Mouse (Mus musculus): Measurements from ENCODE around the gene Egfl8.

Egfl8 gene

DNA sequence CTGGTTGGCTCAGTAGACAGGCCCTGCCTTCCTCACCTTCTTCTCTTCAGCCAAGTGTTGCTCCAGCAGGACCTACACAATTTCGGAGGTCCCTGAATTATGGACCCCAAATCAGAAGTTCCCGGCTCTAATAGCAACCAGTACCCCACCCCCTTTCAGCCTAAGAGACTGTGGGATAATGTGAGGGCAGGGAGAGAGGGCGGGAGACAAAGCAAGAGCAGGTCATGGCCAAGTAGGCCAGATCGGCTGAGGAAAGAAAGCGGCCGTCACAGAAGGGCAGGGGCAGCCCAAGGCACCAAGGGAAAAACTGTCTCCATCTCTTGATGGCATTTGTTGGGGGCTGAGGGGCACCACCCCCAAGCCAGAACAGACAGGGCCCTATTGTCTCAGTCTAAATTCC, at the start of gene Egfl8:
Gene Egfl8, minus strand, starts transcription at position 101 of the 400 bp plus-strand sequence.
- DNase-seq: no peak

DNA sequence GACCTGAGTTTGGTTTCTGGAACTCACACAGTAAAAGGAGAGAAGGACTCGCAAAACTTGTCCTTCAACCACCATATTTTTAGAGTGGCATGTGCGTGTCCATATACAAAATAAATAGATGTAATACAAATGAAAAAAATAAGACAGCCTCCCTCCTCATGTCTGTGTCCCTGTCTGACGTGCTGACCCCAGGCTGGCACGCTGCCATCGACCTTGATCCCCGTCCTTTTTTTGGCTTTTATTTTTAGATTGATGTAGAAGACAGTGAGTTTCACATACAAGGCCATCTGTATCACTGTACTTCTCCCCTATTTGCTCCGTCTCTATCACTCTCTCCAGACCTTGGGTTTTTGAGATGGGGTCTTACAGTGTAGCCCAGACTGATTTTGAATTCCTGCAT, 48.7 kb upstream of the Egfl8 start:
- no peak for DNase-seq

DNA sequence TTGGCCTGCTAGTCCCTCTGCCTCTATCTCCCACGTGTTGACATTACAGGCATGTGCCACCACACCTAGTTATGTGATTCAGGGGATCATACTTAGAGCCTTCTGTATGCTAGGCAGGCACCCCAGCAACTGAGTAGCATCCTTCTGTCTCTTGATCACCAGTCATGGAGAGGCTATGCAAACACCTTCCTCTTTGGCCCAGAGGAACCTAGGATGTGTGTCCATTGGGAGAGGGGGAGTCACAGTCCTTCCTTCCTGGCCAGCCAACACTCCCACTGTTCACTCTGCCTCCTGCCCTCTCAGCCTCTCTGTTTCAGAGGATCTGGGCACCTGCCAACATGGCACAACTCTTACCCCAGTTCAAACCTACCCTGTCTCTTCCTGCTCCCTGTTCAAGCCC, 47.8 kb upstream of the Egfl8 start:
- no peak for DNase-seq

DNA sequence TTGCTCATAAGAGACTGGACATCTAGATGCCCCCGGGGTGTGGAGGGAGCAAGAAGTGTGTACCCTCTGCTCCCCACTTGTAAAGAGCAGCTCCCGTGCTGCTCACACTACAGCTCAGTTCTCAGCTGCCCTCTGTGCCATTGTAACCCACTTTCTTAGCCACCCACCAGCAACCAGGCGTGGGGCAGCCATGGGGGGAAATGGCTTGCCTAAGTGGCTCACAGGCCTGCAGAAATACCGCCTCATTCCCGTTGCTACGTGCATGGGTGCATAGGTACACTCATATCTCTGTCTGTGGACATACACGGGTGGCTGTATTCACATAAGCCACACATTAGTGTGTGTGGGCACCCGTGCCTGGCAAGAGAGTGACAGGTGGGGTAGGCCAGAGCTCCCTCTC, 47.2 kb upstream of the Egfl8 start:
- DNase-seq: no peak

DNA sequence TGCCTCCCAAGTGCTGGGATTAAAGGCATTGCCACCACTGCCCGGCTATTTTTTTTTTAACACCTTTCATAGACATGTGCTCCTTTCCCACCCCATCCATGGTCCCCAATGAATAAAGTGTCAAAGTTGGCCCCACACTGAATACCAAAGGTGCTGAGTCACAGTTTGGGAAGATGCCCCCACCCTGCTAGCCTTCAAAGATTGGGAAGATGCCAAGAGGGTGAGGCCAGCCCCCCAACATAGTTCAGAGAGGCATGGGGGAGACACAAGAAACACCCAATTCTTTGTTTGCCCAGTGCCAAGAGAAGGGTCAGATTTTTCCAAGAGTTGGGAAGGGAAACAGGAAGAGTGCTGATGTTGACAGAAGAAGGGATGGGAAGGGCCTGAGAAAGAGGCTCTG, 46.7 kb upstream of the Egfl8 start:
- DNase-seq: no peak

DNA sequence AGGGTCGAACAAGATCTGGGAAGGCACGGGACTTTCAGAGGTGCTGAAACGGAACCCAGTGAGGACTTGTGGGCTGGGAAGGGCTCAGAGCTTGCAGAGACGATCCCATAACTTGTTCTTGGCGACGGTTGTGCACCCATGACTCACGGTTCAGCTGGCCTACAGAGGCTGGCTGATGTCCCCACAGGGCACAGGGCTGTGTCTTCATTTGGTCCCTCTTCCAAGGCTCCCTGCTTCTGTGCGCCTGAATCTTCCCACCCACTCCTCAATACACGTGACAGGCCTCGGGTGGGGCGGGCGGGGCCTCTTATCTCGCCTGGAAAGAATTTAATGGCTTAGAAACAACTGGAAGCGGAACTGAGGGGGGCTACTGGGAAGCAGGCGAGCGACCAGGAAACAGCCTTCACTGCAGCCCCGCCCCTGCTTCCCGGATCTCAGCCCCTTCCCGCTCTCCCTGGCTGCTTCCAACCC, 45.4 kb upstream of the Egfl8 start:
- peak; percentile 70 for DNase-seq

DNA sequence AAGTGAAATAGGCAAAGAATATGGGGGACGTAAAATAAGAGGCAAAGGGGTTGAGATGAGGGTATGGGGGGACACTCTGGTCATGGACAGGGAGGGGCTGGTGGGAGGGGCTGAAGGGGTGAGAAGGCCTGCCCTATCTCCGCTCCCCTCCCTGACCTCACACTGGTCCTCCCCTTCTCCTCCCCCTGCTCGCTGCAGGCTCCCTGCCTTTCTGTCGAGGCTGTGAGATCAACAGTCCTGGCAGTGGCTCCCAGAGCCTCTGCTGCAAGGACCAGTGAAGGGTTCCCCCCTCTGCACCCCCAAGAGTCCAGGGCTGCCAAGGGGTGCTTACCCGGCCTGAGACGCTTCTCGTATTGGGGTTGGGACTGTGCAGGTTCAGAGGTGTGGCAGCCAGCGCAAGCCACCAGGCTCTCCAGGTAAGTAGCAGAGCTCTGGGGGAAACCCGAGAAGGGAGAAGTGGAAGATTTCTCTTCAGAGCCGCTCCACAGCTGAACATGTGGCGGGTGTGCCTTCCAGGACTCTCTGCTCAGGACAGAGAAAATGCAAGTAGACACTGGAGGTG, 44.6 kb upstream of the Egfl8 start:
- no peak for DNase-seq

DNA sequence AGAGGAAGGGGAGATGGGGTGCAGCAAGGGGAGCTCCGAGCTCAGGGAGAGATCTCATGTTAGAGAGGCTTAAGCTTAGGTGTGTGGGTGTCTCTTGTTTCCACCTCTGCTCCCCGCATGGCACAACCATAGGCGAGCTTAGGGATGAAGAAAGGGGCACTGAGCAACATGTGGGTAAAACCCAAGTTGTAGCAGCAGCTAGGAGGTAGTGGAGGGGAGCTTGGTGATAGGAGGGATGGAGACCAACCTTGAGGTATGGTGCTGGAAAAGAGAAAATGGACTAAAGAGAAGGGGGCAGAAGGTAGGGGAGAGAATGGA, 44.1 kb upstream of the Egfl8 start:
- no peak for DNase-seq

DNA sequence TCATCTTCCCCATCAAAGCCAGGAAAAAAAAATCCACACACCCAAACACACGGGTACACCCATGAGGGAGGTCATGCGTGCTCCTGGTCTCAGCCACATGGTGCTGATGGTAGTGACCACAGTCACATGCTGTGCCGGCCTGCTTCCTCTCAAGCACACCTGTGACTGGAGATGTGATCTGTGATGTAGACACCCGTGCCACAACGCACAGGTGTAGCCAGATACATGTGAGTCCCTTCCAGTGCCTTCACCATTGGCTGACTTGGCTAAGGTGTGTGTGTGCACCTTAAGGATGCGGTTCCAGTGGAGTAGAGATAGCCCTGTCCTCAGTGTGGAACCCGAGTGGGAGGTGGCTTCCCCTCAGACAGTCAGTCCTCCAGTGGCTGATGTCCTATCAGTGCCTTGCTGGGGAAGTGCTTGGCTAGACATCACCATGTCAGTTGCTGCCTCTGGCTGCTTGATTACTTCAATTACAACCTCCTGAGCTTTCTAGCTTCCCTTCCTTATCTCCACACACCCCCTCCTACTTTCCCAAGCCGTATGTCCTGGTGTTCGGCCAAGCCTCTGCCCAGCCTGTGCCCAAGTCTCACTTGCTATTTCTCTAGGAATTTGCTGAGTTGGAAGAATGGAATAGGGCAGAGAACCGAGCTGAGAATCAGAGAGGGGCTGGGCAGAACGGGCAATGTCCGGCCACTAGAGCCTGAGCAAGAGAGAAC, 43.6 kb upstream of the Egfl8 start:
- DNase-seq: no peak

DNA sequence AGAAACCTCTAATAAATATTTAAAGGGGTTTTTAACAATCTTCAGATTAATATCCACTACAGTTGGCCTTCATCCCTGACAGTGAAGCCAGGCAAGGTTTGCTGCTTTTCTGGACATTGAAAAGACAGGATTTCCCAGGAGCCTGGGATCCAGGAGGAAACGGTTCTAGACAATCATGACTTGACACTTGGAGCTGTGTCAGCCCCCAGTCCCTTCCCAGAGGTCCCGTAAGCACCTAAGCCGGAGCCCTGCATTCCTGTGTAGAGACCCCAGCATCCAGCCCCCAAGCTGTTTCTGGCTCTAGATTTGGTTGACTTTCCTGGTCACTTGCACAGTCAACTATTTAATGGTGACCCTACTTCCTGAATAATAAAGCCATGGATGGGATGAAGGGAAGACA, 42.8 kb upstream of the Egfl8 start:
- no peak for DNase-seq

DNA sequence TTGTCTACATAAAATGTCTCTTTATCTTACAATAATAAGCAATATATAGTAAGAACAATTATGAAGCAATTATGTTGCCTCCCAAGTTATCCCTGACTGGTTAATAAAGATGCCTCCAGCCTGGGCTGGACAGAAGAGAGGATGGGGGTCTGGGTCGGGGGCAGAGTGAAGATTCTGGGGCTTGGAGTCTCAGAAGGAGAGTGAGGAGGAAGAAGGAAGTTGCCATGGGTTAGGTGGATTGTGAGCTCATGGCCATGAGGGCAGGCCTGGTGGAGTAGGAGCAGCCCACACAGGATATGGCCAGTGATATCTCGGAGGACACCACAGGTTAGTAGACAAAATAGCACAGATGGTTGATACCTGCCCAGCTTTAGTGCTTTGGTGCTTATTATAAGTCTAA, 42.4 kb upstream of the Egfl8 start:
- DNase-seq: no peak

DNA sequence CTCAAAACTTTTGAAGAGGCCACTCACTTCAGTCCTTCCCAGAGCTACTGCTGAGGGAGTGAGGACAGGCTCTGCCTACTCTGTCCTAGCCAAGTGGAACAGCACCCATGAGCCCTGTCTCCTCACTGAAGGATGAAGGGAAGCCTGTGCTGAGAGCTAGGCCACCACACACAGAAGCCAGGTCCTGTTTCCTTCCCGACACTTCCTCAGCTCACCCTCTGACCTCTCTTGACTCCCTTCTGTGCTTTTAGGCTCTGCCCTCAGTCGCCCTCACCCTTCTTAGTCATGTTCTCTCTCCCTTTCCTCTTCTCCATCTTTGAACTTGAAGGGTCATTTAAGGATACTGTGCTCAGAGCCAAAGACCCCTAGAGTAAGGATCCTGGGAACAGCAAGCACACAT, 41.5 kb upstream of the Egfl8 start:
- no peak for DNase-seq

DNA sequence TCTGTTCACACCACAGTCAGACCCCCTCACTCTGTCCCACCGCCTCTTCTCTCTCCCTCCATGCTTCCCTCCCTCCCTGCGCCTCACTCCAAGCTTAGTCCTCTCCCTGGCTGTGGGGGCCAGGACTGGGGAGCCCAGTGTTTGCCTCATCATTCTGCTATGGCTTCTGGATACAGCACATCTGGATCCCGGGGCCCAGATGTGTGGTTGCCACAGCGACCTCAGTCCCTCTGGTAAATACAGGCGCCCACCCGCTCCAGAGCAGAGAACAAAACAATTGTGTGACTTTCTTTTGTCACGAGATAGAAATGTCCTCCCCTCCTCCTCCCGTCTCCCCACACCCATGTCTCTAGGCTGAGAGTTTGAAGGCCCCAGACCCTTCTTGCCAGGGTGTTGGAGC, 40.9 kb upstream of the Egfl8 start:
- DNase-seq: no peak

DNA sequence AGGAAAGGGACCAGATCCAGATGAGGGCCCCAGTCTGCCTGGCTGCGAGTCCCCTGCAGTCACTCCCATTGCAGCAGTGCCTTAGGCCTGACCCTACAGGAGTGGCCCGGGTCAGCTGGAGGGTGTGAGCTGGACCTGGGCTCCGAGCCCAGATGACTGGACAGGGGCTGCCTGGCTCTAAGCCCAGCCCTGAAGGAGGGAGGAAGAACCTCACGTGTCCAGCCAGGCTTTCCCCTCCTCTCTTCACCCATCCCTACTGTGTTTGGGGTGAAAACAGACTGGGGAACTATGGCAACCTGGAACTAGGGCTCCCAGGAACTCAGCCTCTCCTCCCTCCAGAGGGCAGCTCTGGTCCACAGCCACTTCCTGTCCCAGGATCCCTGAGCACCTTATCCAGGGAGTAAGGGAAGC, 39.8 kb upstream of the Egfl8 start:
- DNase-seq: peak; percentile 91

DNA sequence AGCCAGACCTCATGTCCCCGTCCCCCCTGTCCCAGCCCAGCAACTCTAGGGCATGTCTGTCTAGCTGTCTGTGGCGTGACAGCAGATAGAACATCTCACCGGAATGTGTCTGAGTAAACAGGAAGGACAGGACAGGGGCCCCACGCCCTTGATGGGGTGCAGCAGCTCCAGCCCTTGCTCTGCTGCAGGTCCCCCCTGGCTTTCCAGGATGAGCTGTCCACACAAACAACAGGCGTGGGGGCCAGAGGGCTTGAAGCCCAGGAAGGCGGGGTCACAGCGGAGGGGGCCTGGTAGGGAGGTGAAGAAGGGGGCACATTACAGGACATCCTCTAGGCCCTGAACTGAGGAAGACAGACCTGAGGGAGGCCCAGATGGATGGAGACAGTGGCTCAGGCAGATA, 39.4 kb upstream of the Egfl8 start:
- peak; percentile 72 for DNase-seq

DNA sequence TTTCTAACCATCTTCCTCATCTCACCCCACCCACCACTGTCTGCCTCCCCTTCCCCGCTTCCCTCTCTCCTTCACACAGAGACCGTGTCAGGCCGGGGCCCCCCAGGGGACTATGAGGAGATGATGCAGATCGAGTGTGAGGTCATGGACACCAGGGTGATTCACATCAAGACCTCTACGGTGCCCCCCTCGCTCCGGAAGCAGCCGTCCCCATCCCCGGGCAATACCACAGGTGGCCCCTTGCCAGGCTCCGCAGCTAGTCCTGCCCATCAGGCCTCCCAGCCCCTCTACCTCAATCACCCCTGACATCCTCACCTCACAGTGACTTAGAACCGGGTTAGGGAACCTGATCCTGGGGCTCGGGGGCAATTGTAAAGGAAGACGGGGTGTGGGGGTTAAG, 38.6 kb upstream of the Egfl8 start:
- no peak for DNase-seq

DNA sequence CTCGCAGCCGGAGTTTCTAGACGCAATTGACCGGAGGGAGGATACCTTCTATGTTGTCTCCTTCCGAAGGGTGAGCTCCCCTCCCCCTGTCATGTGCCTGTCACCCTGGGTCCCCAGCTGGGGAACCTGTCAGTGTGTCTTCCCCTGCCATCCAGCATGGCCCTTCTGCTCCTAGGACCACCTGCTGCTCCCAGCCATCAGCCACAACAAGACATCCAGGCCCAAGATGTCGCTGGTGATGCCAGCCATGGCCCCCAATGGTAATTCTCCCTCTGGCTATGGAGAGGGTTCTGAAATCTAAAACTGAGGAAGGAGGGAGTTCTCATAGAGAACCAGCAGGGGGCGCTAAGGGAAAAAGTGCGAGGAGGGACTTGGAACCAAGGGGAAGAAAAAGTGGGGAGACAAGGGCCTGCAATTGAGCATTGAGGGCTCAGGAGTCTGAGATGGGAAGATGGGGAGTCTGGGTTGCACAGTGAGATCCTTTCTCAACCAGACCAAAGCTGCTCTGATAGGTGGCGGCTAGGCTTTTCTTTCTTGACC, 38.0 kb upstream of the Egfl8 start:
- DNase-seq: peak; percentile 85

DNA sequence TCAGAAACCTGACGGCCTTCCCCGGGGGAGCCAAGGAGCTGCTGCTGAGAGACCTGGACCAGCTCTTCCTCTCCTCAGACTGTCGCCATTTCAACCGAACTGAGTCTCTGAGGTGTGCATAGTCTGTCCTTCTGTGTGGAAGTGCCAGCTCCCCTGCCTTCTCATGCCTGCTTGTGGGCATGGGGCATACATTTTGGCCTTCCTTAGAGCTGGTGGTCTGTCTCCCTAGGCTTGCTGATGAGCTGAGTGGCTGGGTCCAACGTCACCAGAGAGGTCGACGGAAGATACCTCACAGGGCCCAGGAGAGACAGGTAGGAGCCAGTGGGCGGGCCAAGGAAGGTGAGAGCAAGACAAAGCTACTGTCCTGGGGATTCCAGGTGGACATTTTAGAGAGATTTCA, 37.2 kb upstream of the Egfl8 start:
- no peak for DNase-seq

DNA sequence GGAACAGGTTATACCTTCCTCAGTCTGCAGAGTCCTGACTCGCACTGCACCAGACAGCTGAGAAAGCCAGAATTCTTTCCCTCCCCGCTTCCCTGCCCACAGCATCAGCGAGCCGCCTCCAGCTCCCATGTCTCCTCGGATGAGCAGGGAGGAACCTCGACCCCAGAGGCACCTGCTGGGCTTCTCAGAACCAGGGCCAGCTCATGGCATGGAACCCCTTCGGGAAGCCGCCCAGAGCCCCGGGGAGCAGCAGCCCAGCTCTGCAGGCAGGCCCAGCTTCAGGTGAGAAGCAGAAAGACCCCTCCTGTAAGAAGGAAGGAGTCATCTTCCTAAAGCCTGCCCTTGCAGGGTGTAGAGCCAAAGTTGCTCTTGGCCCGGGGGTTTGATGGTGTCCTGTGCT, 36.8 kb upstream of the Egfl8 start:
- no peak for DNase-seq

DNA sequence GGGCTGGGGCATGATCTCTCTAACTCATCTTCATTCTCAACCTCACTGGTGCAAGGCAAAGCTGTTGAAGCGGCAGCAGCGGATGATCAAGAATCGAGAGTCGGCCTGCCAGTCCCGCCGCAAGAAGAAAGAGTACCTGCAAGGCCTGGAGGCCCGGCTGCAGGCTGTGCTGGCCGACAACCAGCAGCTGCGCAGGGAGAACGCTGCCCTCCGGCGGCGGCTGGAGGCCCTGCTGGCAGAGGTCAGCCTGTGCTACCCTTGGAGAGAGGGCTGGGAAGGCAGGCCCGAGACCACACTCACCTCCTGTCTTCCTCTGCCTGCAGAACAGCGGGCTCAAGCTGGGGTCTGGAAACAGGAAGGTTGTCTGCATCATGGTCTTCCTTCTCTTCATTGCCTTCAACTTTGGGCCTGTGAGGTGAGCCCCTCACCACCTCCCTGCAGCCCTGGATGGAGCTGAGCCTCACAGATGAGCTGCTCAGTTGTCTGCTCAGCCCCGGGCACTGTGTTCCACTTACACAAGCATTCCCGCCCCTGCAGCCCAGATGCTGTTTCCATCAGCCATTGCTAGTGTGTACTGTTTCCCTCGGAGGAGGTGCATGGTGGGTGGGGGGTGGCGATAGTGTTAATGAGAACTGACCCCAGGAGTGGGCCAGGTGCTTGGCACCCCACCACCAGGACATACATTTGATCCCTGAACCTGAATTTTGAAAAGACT, 35.9 kb upstream of the Egfl8 start:
- no peak for DNase-seq

DNA sequence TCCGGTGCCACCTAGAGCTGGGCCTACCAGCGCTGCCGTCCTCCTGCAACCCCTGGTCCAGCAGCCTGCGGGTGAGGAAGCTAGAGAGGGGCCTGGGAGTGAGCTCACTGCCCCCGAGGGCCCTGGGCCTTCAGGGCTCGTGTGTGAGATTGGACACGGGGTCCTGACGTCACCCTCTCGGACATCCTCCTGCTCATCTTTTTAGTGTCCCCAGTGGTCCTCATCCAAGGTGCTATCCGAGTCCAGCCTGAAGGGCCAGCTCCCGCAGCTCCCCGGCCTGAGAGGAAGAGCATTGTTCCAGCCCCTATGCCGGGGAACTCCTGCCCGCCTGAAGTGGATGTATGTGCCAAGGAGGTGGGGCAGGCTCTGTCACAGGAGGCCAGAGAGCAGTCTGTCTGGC, 35.0 kb upstream of the Egfl8 start:
- no peak for DNase-seq

DNA sequence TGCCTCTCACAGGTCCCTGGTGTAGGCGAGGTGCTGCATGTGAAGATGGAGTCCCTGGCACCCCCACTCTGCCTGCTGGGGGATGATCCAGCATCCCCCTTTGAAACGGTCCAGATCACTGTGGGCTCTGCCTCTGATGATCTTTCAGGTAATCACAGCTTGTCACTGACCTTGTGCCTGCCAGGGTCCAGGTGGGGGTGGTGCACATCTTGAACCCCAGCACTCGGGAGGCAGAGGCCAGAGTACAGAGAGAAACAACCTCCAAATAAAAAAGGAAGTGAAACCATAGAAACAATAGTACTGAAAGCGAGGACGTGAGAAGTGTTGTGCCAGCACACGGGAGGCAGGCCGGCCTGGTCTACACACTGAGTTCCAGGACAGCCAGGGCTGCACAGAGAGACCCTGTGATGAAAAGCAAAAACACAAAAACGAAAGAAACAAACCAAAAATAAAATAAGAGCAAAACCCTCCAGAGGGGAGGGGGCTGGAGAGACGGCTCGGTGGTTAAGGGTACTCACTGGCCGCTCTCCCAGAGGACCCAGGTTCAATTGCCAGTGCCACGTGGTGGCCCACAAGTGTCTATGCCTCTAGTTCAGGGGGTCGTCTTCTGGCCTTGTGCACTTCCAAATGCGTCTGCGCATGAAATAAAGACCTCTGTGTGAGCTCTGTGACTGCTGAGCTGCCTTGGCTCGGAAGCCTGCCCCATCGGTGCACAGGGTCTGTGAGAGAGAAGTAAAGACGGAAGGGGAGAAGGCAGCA, 33.5 kb upstream of the Egfl8 start:
- no peak for DNase-seq

DNA sequence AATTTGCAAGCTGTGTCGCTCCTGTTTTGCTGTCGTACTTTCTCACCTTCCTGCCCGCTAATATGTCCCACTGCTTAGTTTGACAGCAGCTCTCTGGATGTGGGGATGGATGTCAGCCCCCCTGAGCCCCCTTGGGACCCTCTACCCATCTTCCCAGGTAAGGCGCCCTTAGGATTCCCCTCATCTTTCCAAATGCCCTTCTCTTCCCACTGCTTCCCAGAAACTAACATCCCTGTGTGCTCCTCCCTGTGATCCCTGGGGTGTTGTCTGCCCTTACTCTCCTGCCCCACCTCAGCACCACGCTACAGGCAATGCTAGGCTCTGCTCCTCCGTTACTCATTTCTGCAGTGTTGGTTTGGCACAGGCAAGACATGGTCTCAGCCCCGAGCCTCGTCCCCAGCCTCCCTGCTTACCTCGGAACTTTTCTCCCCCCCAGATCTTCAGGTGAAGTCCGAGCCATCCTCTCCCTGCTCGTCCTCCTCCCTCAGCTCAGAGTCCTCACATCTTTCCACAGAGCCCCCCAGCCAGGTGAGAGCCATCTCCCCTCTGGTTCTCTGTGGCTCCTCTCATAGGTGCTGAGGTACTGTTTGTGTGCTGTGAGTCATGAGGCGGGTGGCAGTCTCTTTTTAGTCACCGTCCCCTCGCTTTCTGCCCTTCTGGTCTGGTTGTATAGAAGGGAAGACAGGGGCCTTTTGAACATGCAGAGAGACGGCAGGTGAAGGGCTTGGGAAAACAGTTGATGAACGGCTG, 32.5 kb upstream of the Egfl8 start:
- no peak for DNase-seq

Measured in lung, postnatal 14 days (tissue).